Mouse (Mus musculus): ENCODE measurements around the gene Prm2. TPM values are rescaled to one million over a fixed set of nuclear protein-coding genes. Genes with fewer than 3 reads are reported as not detected.
"Not testable (repeated sequence)": the region's sequence is repeated elsewhere in the genome, so short reads cannot be mapped to it uniquely, and the experiment has no call there.

Gene Prm2
- total RNA-seq, 2 experiments from 2014 or later = not detected

GRCm38 (mm10) chr16:10813726-10814125, 17.8 kb upstream of the Prm2 start:
- intact Hi-C loops (cut with DNase I) = no loop called here
- no peak for DNase-seq

- DNase-seq = no peak
- intact Hi-C loops (cut with DNase I) = no loop called here
Observed at GRCm38 (mm10) chr16:10812865-10813371, 17.0 kb upstream of the Prm2 start, which contains the start of gene Gm11172. Gene Gm11172 (plus strand): TSS chr16:10812915.

- no peak for DNase-seq
- intact Hi-C loops (cut with DNase I) = no loop called here
Observed at GRCm38 (mm10) chr16:10810376-10810775, 14.4 kb upstream of the Prm2 start.

GRCm38 (mm10) chr16:10805789-10806527, 10.0 kb upstream of the Prm2 start, which contains the start of gene Prm1:
Gene Prm1 (minus strand): TSS chr16:10805839.
- DNase-seq = no peak
- intact Hi-C loops (cut with DNase I) = no loop called here

- DNase-seq; intact Hi-C loops (cut with DNase I): not testable (repeated sequence)
Observed at GRCm38 (mm10) chr16:10802420-10802819, 6.5 kb upstream of the Prm2 start.

- intact Hi-C loops (cut with DNase I) = no loop called here
- DNase-seq = no peak
Observed at GRCm38 (mm10) chr16:10790702-10791101, 5.2 kb downstream of the Prm2 start, which contains the start of gene Prm3. Gene Prm3 (minus strand): TSS chr16:10790914.

- no peak for DNase-seq
- intact Hi-C loops (cut with DNase I) = loop anchor here (5.0 kb wide), 2 partner anchors 58 to 78 kb away; no protein-coding TSS in a partner anchor
Observed at GRCm38 (mm10) chr16:10788866-10789265, 7.1 kb downstream of the Prm2 start.

- intact Hi-C loops (cut with DNase I) = loop anchor here (5.0 kb wide), 2 partner anchors 59 to 79 kb away; no protein-coding TSS in a partner anchor
- no peak for DNase-seq
Observed at GRCm38 (mm10) chr16:10788271-10788670, 7.7 kb downstream of the Prm2 start, which contains the start of gene Tnp2. Gene Tnp2 (minus strand): TSS chr16:10788660.

- intact Hi-C loops (cut with DNase I) = loop anchor here (5.0 kb wide), 2 partner anchors 60 to 80 kb away; no protein-coding TSS in a partner anchor
- no peak for DNase-seq
Observed at GRCm38 (mm10) chr16:10787548-10788058, 8.3 kb downstream of the Prm2 start.

- intact Hi-C loops (cut with DNase I) = loop anchor here (1.0 to 5.0 kb wide), 3 partner anchors 60 to 147 kb away; no protein-coding TSS in a partner anchor
- peak in 1 of 2 experiments; percentile 29 for DNase-seq
Observed at GRCm38 (mm10) chr16:10786782-10787547, 9.0 kb downstream of the Prm2 start.

- DNase-seq = peak; percentile 78 to 86
- intact Hi-C loops (cut with DNase I) = loop anchor here (1.0 to 5.0 kb wide), 3 partner anchors 61 to 146 kb away; no protein-coding TSS in a partner anchor
Observed at GRCm38 (mm10) chr16:10786288-10786687, 9.6 kb downstream of the Prm2 start.

- intact Hi-C loops (cut with DNase I) = loop anchor here (1.0 to 5.0 kb wide), 5 partner anchors 62 to 215 kb away; no protein-coding TSS in a partner anchor
- peak; percentile 87 to 88 for DNase-seq
Observed at GRCm38 (mm10) chr16:10785371-10786231, 10.3 kb downstream of the Prm2 start, which contains the start of gene Socs1. Gene Socs1 (minus strand): TSS chr16:10785536.

GRCm38 (mm10) chr16:10784793-10785370, 11.1 kb downstream of the Prm2 start:
- intact Hi-C loops (cut with DNase I) = loop anchor here (1.0 to 5.0 kb wide), 4 partner anchors 62 to 214 kb away; no protein-coding TSS in a partner anchor

GRCm38 (mm10) chr16:10783883-10784792, 11.8 kb downstream of the Prm2 start:
- intact Hi-C loops (cut with DNase I) = loop anchor here (2.0 kb wide), 1 partner anchor 213 kb away; no protein-coding TSS in a partner anchor

More at GRCm38 (mm10) chr16:10784793-10785370, 11.1 kb downstream of the Prm2 start:
- DNase-seq = peak; percentile 95 to 98

GRCm38 (mm10) chr16:10783451-10783850, 12.5 kb downstream of the Prm2 start:
- no peak for DNase-seq

More at GRCm38 (mm10) chr16:10783883-10784792, 11.8 kb downstream of the Prm2 start:
- peak; percentile 48 to 61 for DNase-seq

GRCm38 (mm10) chr16:10783152-10783434, 12.8 kb downstream of the Prm2 start:
- intact Hi-C loops (cut with DNase I) = no loop called here
- no peak for DNase-seq

More at GRCm38 (mm10) chr16:10783451-10783850, 12.5 kb downstream of the Prm2 start:
- intact Hi-C loops (cut with DNase I) = no loop called here

- no peak for DNase-seq
- intact Hi-C loops (cut with DNase I) = no loop called here
Observed at GRCm38 (mm10) chr16:10782377-10783151, 13.4 kb downstream of the Prm2 start.

Measured in heart, postnatal 14 days (tissue).